Mouse (Mus musculus) fibroblast of lung, adult 2 months (primary cell): Measurements from ENCODE around the gene Dlgap1.

Experiments
- DNase-seq: peaks from one replicate; pipeline ENCODE4 v3.0.0-alpha.2; 2011; ENCODE audit warnings: low read depth

The Dlgap1 gene

GRCm38 (mm10) chr17:69969021-69969815, at the start of gene Dlgap1:
Dlgap1 (plus strand) TSS chr17:69969073.
- DNase-seq, result no peak

- no peak for DNase-seq
Measured at GRCm38 (mm10) chr17:69954936-69955335, 13.9 kb upstream of the Dlgap1 start.

- no peak for DNase-seq
Measured at GRCm38 (mm10) chr17:69969816-69970750, 1.2 kb downstream of the Dlgap1 start.

GRCm38 (mm10) chr17:69973081-69973480, 4.2 kb downstream of the Dlgap1 start:
- no peak for DNase-seq

- no peak for DNase-seq
Measured at GRCm38 (mm10) chr17:69973991-69974390, 5.1 kb downstream of the Dlgap1 start.

- no peak for DNase-seq
Measured at GRCm38 (mm10) chr17:69982236-69982923, 13.5 kb downstream of the Dlgap1 start.

GRCm38 (mm10) chr17:69996406-69996805, 27.5 kb downstream of the Dlgap1 start:
- no peak for DNase-seq

- DNase-seq, result no peak
Measured at GRCm38 (mm10) chr17:70002026-70002425, 33.2 kb downstream of the Dlgap1 start.

- DNase-seq, result no peak
Measured at GRCm38 (mm10) chr17:70004628-70005027, 35.8 kb downstream of the Dlgap1 start.

- no peak for DNase-seq
Measured at GRCm38 (mm10) chr17:70007607-70008006, 38.7 kb downstream of the Dlgap1 start.

GRCm38 (mm10) chr17:70016511-70016910, 47.6 kb downstream of the Dlgap1 start:
- no peak for DNase-seq

- no peak for DNase-seq
Measured at GRCm38 (mm10) chr17:70020376-70020775, 51.5 kb downstream of the Dlgap1 start.

GRCm38 (mm10) chr17:70022618-70023017, 53.7 kb downstream of the Dlgap1 start:
- no peak for DNase-seq

GRCm38 (mm10) chr17:70034862-70035261, 66.0 kb downstream of the Dlgap1 start:
- DNase-seq, result no peak

- no peak for DNase-seq
Measured at GRCm38 (mm10) chr17:70040751-70041430, 72.0 kb downstream of the Dlgap1 start.

- DNase-seq, result no peak
Measured at GRCm38 (mm10) chr17:70068281-70068680, 99.4 kb downstream of the Dlgap1 start.

GRCm38 (mm10) chr17:70072066-70072465, 103.2 kb downstream of the Dlgap1 start:
- DNase-seq, result no peak

GRCm38 (mm10) chr17:70088220-70088619, 119.3 kb downstream of the Dlgap1 start:
- no peak for DNase-seq

- DNase-seq, result no peak
Measured at GRCm38 (mm10) chr17:70090737-70091136, 121.9 kb downstream of the Dlgap1 start.

- no peak for DNase-seq
Measured at GRCm38 (mm10) chr17:70129151-70129550, 160.3 kb downstream of the Dlgap1 start.

- no peak for DNase-seq
Measured at GRCm38 (mm10) chr17:70169831-70170230, 201.0 kb downstream of the Dlgap1 start.
